Mouse (Mus musculus) small intestine, adult 2 months (tissue): Measurements from ENCODE around the gene Pipox. TPM values are rescaled to one million over a fixed set of nuclear protein-coding genes. Genes with fewer than 3 reads are reported as not detected.

Source experiments
- H3K27ac ChIP-seq: fragments of 200-500 bp; 2 replicates; pipeline ENCODE4 v1.5.1; 2012; ENCODE audit warnings: low read depth, low read length, control low read depth, inconsistent platforms; ENCODE audit not compliant: insufficient read depth
- H3K27me3 ChIP-seq: fragments of 200-500 bp; 2 replicates; pipeline ENCODE4 v1.6.1; 2012; ENCODE audit warnings: mild to moderate bottlenecking, moderate library complexity, low read length, inconsistent platforms; ENCODE audit not compliant: control insufficient read depth, insufficient read depth
- H3K36me3 ChIP-seq: fragments of 200-500 bp; 2 replicates; pipeline ENCODE4 v1.6.1; 2012; ENCODE audit warnings: mild to moderate bottlenecking, low read length, control low read depth, inconsistent platforms; ENCODE audit not compliant: control insufficient read depth, insufficient read depth
- H3K4me1 ChIP-seq: fragments of 200-500 bp; 2 replicates; pipeline ENCODE4 v1.6.1; 2012; ENCODE audit warnings: low read length, inconsistent platforms, mixed read lengths; ENCODE audit not compliant: control insufficient read depth, insufficient read depth, insufficient read length
- H3K4me3 ChIP-seq: fragments of 200-500 bp; 2 replicates; pipeline ENCODE4 v1.5.1; 2012; ENCODE audit warnings: low read depth, mild to moderate bottlenecking, control low read depth, inconsistent platforms, low read length, moderate library complexity
- CTCF ChIP-seq: fragments of 200-500 bp; IDR thresholded peaks from 2 replicates; pipeline ENCODE4 v1.5.1; 2012; ENCODE audit warnings: low read depth, mild to moderate bottlenecking, control low read depth, inconsistent platforms, low read length, moderate library complexity, mixed read lengths; ENCODE audit not compliant: insufficient replicate concordance, insufficient read length; ENCODE audit errors: extremely low read depth
- POLR2A ChIP-seq: fragments of 200-500 bp; IDR thresholded peaks from 2 replicates; pipeline ENCODE4 v1.6.1; 2012; ENCODE audit warnings: low read depth, mild to moderate bottlenecking, control low read depth, inconsistent platforms, low read length, moderate library complexity
- WGBS: fragments of 180-500 bp; shearing (Covaris S2); methylation state at CpG from one replicate; pipeline ENCODE4 v1.1.7; 2018; 5-methylcytosine and 5-hydroxymethylcytosine counted together
- polyA plus RNA-seq: library from polyadenylated mRNA; depleted of rRNA; stranded (reverse); fragments of >200 nt; gene quantifications from 2 replicates; pipeline ENCODE4 v1.2.3, GENCODE M21; 2012

Pipox gene
- polyA plus RNA-seq, 1 experiment, result 13.8 TPM

- 86% methylated on average over 3 of the region's 3 CpGs for WGBS
- H3K36me3 ChIP-seq, result no peaks in the 10 kb centered on the region
- H3K4me3 ChIP-seq, result no peak overlapping the region
- no peak for TF ChIP-seq CTCF
- no peak for TF ChIP-seq POLR2A
- no peak overlapping the region for H3K27ac ChIP-seq
- H3K4me1 ChIP-seq, result peaks cover 5% of the 10 kb centered on the region; the same call in 1 of the 2 replicates
- H3K27me3 ChIP-seq, result no peaks in the 10 kb centered on the region
Observed at GRCm38 (mm10) chr11:77900187-77900586, 6.3 kb upstream of the Pipox start.

- TF ChIP-seq POLR2A (no peak), CTCF (no peak)
- no peak overlapping the region for H3K27ac ChIP-seq
- H3K4me3 ChIP-seq, result no peak overlapping the region
- 59% methylated on average over 23 of the region's 23 CpGs for WGBS
- no peaks in the 10 kb centered on the region for H3K36me3 ChIP-seq
- H3K4me1 ChIP-seq, result peaks cover 20% of the 10 kb centered on the region
- H3K27me3 ChIP-seq, result no peaks in the 10 kb centered on the region
Observed at GRCm38 (mm10) chr11:77896820-77897805, 3.2 kb upstream of the Pipox start.

- H3K4me1 ChIP-seq, result peaks cover 20% of the 10 kb centered on the region
- no peak for TF ChIP-seq POLR2A
- no peak for TF ChIP-seq CTCF
- no peaks in the 10 kb centered on the region for H3K27me3 ChIP-seq
- no peak overlapping the region for H3K27ac ChIP-seq
- 45% methylated on average over 6 of the region's 6 CpGs for WGBS
- no peaks in the 10 kb centered on the region; the same call in 1 of the 2 replicates for H3K36me3 ChIP-seq
- H3K4me3 ChIP-seq, result no peak overlapping the region
Observed at GRCm38 (mm10) chr11:77896480-77896819, 2.6 kb upstream of the Pipox start.

- Histone ChIP-seq H3K27me3 (no peaks in the 10 kb centered on the region), H3K4me3 (no peak overlapping the region), H3K4me1 (peaks cover 20% of the 10 kb centered on the region), H3K36me3 (no peaks in the 10 kb centered on the region; the same call in 1 of the 2 replicates), H3K27ac (no peak overlapping the region)
- no peak for TF ChIP-seq CTCF
- no peak for TF ChIP-seq POLR2A
- WGBS, result 26% methylated on average over 9 of the region's 9 CpGs
Observed at GRCm38 (mm10) chr11:77896011-77896410, 2.1 kb upstream of the Pipox start.

- no peaks in the 10 kb centered on the region for H3K27me3 ChIP-seq
- no peak overlapping the region for H3K4me3 ChIP-seq
- H3K27ac ChIP-seq, result no peak overlapping the region
- 79% methylated on average over 2 of the region's 2 CpGs for WGBS
- H3K4me1 ChIP-seq, result peaks cover 20% of the 10 kb centered on the region
- no peak for TF ChIP-seq POLR2A
- no peak for TF ChIP-seq CTCF
- no peaks in the 10 kb centered on the region; the same call in 1 of the 2 replicates for H3K36me3 ChIP-seq
Observed at GRCm38 (mm10) chr11:77894967-77895366, 1.1 kb upstream of the Pipox start.

GRCm38 (mm10) chr11:77893283-77893682, 613 bp downstream of the Pipox start:
- Histone ChIP-seq H3K4me1 (peaks cover 20% of the 10 kb centered on the region), H3K27me3 (no peaks in the 10 kb centered on the region), H3K36me3 (no peaks in the 10 kb centered on the region; the same call in 1 of the 2 replicates), H3K27ac (peak overlapping the region; percentile 88), H3K4me3 (peak overlapping the region; percentile 59)
- WGBS, result 41% methylated on average over 6 of the region's 6 CpGs
- TF ChIP-seq POLR2A (no peak), CTCF (no peak)

GRCm38 (mm10) chr11:77892883-77893282, 1.0 kb downstream of the Pipox start:
- Histone ChIP-seq H3K4me3 (peak overlapping the region; percentile 37), H3K27ac (0 out of 2 replicates have a peak overlapping the region, but pooled peaks have one; percentile 88), H3K36me3 (no peaks in the 10 kb centered on the region; the same call in 1 of the 2 replicates), H3K27me3 (no peaks in the 10 kb centered on the region), H3K4me1 (peaks cover 20% of the 10 kb centered on the region)
- 26% methylated on average over 5 of the region's 5 CpGs for WGBS
- no peak for TF ChIP-seq CTCF
- TF ChIP-seq POLR2A, result no peak
